Mouse (Mus musculus): Measurements from ENCODE around the gene Calcoco1.
A peak's percentile ranks its signal among the peaks of the same experiment; 100 is the strongest.

DNA sequence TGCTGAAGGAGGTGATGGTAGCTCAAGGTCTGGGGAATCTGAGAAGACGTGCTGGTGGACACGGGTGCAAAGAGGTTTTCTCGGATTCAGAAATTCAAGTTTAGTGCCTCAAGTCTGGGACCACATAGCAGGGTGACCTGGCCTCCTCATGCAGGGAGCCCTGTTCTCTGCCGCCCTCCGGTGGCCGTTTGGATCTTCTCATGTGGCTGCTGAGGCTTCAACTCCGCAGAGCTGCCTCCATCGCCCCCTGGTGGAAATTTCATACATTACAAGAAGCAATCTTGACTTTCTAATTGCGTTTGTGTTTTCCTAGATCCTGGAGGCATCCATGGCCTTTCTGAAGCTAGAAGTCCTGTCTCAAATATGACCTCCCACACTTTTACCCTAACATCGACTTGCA, 20.6 kb upstream of the Calcoco1 start:
- TF ChIP-seq CTCF (IDR thresholded peaks at IDR 0.05; ENCODE audit: control insufficient read depth, insufficient read depth, low read length) (peak; percentile 99), POLR2A (IDR thresholded peaks at IDR 0.05; ENCODE audit: borderline replicate concordance, control insufficient read depth, low read depth, low read length) (no peak)

All from bone marrow, adult 2 months (tissue).